Comparison of ENCODE assay signal across 12 mouse cellular contexts in the genomic region with DNA sequence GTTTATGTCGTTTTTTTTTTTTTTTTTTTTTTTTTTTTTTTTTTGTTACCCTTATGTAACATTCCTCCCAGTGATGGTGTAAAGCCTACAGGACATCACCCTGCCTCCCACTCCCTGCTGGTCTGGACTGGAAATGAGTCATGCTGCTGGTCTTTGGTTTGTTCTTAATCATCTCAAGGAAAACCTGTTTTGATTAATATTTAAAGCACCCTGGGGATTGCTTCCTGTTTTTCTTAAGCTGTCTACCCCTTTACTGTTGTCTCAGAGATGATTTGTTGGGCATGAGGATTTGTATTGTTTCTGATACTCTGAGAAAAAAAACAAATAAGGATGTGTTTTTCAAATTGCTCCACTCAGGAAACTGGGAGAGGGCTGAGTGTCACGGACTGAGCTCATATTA.
A peak's percentile ranks its signal among the peaks of the same experiment; 100 is the strongest.
DNase-seq lines count a peak whose midpoint lies in the region; ATAC-seq and TF ChIP-seq lines count a peak whose summit lies in the region.
"Had no signal": no experiment of that assay in that cellular context is flagged by ENCODE, and none has a peak within 500 bp of the region (broad histone marks: within the 10 kb centered on the region; RNA-seq: fewer than 3 reads in every experiment).

No protein-coding gene starts in this region.

- intact Hi-C loops in left cerebral cortex, adult 2 months (cut with DNase I): no loop called here

- no peak overlapping the region for H3K4me3 ChIP-seq in left cerebral cortex, adult 2 months
- H3K4me3 ChIP-seq: lung, embryonic 15.5 days; neural tube, embryonic 13.5 days had no signal

- DNase-seq in cerebellum, adult 18-20 months: peak; percentile 41 to 48
- DNase-seq in cerebellum, postnatal 4 days (ENCODE audit: low spot score in 2 of 2): no peak
- peak; percentile 59 for DNase-seq in Muller cell, postnatal 12 days (ENCODE audit: inconsistent ontology term)
- DNase-seq in kidney, postnatal 25 days: peak; percentile 43 to 79
- no peak for DNase-seq in left cerebral cortex, adult 2 months (ENCODE audit: extremely low spot score in 1 of 2, low spot score in 2 of 2)
- DNase-seq in urinary bladder, adult 2 months (ENCODE audit: low spot score): no peak

- TF ChIP-seq CTCF in left cerebral cortex, adult 2 months (IDR thresholded peaks at IDR 0.05): no peak

- H3K27ac ChIP-seq in left cerebral cortex, adult 2 months: no peak overlapping the region
- H3K27ac ChIP-seq: lung, embryonic 15.5 days; neural tube, embryonic 13.5 days had no signal

- ATAC-seq in common myeloid progenitor, adult 5-6 weeks (replicated peaks; ENCODE audit: low read depth, poor library complexity, severe bottlenecking): peak; percentile 37
- ATAC-seq in monocyte, adult 5-6 weeks (replicated peaks; ENCODE audit: insufficient number of reproducible peaks, low FRiP score, low TSS enrichment, poor library complexity, severe bottlenecking): no peak
- ATAC-seq: forebrain, embryonic 14.5 days; intestine, embryonic 16.5 days had no signal

Comparison
In these comparisons a context has a peak if more than half of its experiments do, and no peak if none do; other contexts are left out.
1. DNase-seq: peak in cerebellum, adult 18-20 months (2 of 2), Muller cell, postnatal 12 days (single experiment) and kidney, postnatal 25 days (2 of 2); none in cerebellum, postnatal 4 days (0 of 2), left cerebral cortex, adult 2 months (0 of 2) and urinary bladder, adult 2 months (single experiment).